Mouse (Mus musculus): ENCODE measurements around the gene Coro1b. TPM values are rescaled to one million over a fixed set of nuclear protein-coding genes. Genes with fewer than 3 reads are reported as not detected.

The Coro1b gene
- total and polyA plus RNA-seq, 3 experiments: 179 to 265 (median 194) TPM

DNA sequence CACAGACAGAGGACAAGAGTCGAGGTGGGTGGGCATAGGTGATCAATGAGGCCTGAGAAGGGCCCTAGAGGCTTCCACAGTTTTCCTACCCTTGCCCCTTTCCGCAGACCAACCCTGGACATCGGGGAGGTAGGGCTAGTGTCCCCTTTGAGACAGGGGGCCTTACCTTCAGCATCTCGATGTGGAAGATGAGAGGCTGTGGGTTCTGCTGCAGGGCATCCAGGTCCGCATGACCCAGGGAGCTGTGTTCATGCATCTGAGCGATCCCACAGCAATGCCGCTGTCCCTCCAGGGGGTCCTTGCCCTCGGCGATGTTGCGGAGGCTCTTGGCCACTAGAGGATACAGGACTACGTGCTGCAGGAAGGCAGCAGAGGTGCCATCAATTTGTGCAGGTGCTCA lies 32.6 kb upstream of the Coro1b start:
- H3K4me2 ChIP-seq (ENCODE audit: insufficient read depth, low read depth, poor library complexity, severe bottlenecking): no peak overlapping the region
- H3K4me3 ChIP-seq (replicated peaks in 1 of 3; ENCODE audit: low read depth in 2 of 3, low read length in 2 of 3, poor library complexity in 1 of 3): no peak overlapping the region
- in situ Hi-C loops (cut with MboI; ENCODE audit: low pct_ligation_motif_present, low pct_unique_long_range_greater_than_20kb, low sequenced_read_pairs) (no loop called here), dilution Hi-C loops (cut with MboI; ENCODE audit: extremely low pct_ligation_motif_present, extremely low pct_unique_long_range_greater_than_20kb, low sequenced_read_pairs) (no loop called here)
- no peaks in the 10 kb centered on the region for H3K9me3 ChIP-seq (replicated peaks; ENCODE audit: low read length)
- H3K4me1 ChIP-seq (ENCODE audit: control insufficient read depth in 1 of 2, insufficient read depth in 2 of 2): peaks cover 24 to 68% of the 10 kb centered on the region in 2 experiments
- H3K79me2 ChIP-seq (replicated peaks; ENCODE audit: control insufficient read depth, extremely low read depth, insufficient read depth, poor library complexity, severe bottlenecking): 0 out of 2 replicates have a peak, but pooled peaks cover 2% of the 10 kb centered on the region
- DNase-seq (ENCODE audit: extremely low read depth): no peak
- H3K36me3 ChIP-seq (replicated peaks in 1 of 2; ENCODE audit: control insufficient read depth in 1 of 2, insufficient read depth in 1 of 2, low read length in 1 of 2): peaks cover 63 to 82% of the 10 kb centered on the region in 2 experiments
- H3K9ac ChIP-seq (ENCODE audit: insufficient read depth, low read depth): no peak overlapping the region
- H3K27ac ChIP-seq (ENCODE audit: insufficient read depth, low read depth): no peak overlapping the region
- no peaks in the 10 kb centered on the region for H3K27me3 ChIP-seq (replicated peaks)
- no peak for TF ChIP-seq USF2 (conservative IDR thresholded peaks at IDR 0.05; ENCODE audit: low read depth, low read length)
- no peak for TF ChIP-seq IRF4 (IDR thresholded peaks at IDR 0.05; ENCODE audit: low read depth, low read length)
- TF ChIP-seq ZC3H11A (IDR thresholded peaks at IDR 0.05; ENCODE audit: low read depth, low read length): no peak
- TF ChIP-seq CTCF (conservative IDR thresholded peaks at IDR 0.05 in 1 of 2, IDR thresholded peaks at IDR 0.05 in 1 of 2; ENCODE audit: low read depth in 2 of 2, low read length in 2 of 2): no peak
- TF ChIP-seq POLR2A (IDR thresholded peaks at IDR 0.05; ENCODE audit: low read depth, low read length): no peak

DNA sequence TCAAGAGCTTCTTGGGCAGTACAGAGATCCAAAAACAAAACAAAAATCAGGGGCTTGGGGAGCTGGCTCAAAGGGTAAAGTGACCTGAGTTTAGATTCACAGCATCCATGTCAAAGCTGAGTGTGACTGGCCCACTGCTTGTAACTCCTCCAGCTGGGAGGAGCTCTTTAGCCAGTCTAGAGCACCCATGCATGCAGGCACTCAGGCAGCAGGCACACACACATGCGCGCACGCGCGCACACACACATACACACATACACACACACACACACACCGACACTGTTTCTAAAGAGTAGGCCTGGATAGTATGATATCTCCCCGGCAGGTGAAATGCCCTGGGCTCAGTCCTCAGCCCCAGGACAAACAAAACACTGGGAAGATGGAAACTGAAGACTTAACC lies 31.4 kb upstream of the Coro1b start:
- Histone ChIP-seq H3K4me2 (ENCODE audit: insufficient read depth, low read depth, poor library complexity, severe bottlenecking) (no peak overlapping the region), H3K9me3 (replicated peaks; ENCODE audit: low read length) (no peaks in the 10 kb centered on the region), H3K4me1 (ENCODE audit: control insufficient read depth in 1 of 2, insufficient read depth in 2 of 2) (peaks cover 24 to 73% of the 10 kb centered on the region in 2 experiments), H3K79me2 (replicated peaks; ENCODE audit: control insufficient read depth, extremely low read depth, insufficient read depth, poor library complexity, severe bottlenecking) (0 out of 2 replicates have a peak, but pooled peaks cover 2% of the 10 kb centered on the region), H3K27ac (ENCODE audit: insufficient read depth, low read depth) (no peak overlapping the region), H3K36me3 (replicated peaks in 1 of 2; ENCODE audit: control insufficient read depth in 1 of 2, insufficient read depth in 1 of 2, low read length in 1 of 2) (peaks cover 51 to 70% of the 10 kb centered on the region in 2 experiments), H3K9ac (ENCODE audit: insufficient read depth, low read depth) (no peak overlapping the region), H3K4me3 (replicated peaks in 1 of 3; ENCODE audit: low read depth in 2 of 3, low read length in 2 of 3, poor library complexity in 1 of 3) (no peak overlapping the region), H3K27me3 (replicated peaks) (no peaks in the 10 kb centered on the region)
- TF ChIP-seq MXI1 (IDR thresholded peaks at IDR 0.05; ENCODE audit: low read depth, low read length) (no peak), ZKSCAN1 (IDR thresholded peaks at IDR 0.05; ENCODE audit: borderline replicate concordance, low read depth, low read length) (no peak), MAX (IDR thresholded peaks at IDR 0.05; ENCODE audit: low read length) (no peak), MYC (IDR thresholded peaks at IDR 0.05; ENCODE audit: low read depth, low read length) (no peak), ETS1 (conservative IDR thresholded peaks at IDR 0.05; ENCODE audit: low read depth, low read length) (no peak), KAT2A (IDR thresholded peaks at IDR 0.05; ENCODE audit: insufficient replicate concordance, low read length) (no peak), HCFC1 (IDR thresholded peaks at IDR 0.05; ENCODE audit: low read depth, low read length) (no peak), BHLHE40 (IDR thresholded peaks at IDR 0.05; ENCODE audit: low read depth, low read length) (no peak), POLR2AphosphoS2 (IDR thresholded peaks at IDR 0.05; ENCODE audit: low read depth, low read length) (no peak), POLR2A (IDR thresholded peaks at IDR 0.05; ENCODE audit: low read depth, low read length) (no peak), USF1 (IDR thresholded peaks at IDR 0.05; ENCODE audit: low read depth, low read length) (no peak), SIN3A (IDR thresholded peaks at IDR 0.05; ENCODE audit: low read length) (no peak), IRF4 (IDR thresholded peaks at IDR 0.05; ENCODE audit: low read depth, low read length) (no peak), JUND (conservative IDR thresholded peaks at IDR 0.05; ENCODE audit: low read depth, low read length) (no peak), CTCF (conservative IDR thresholded peaks at IDR 0.05 in 1 of 2, IDR thresholded peaks at IDR 0.05 in 1 of 2; ENCODE audit: low read depth in 2 of 2, low read length in 2 of 2) (no peak), ZMIZ1 (IDR thresholded peaks at IDR 0.05; ENCODE audit: low read depth, low read length) (no peak), ZC3H11A (IDR thresholded peaks at IDR 0.05; ENCODE audit: low read depth, low read length) (no peak), NRF1 (IDR thresholded peaks at IDR 0.05; ENCODE audit: low read depth, low read length) (no peak), UBTF (IDR thresholded peaks at IDR 0.05; ENCODE audit: low read depth, low read length) (no peak), TCF12 (IDR thresholded peaks at IDR 0.05; ENCODE audit: low read depth, low read length) (no peak)
- DNase-seq (ENCODE audit: extremely low read depth): no peak
- dilution Hi-C loops (cut with MboI; ENCODE audit: extremely low pct_ligation_motif_present, extremely low pct_unique_long_range_greater_than_20kb, low sequenced_read_pairs): no loop called here
- in situ Hi-C loops (cut with MboI; ENCODE audit: low pct_ligation_motif_present, low pct_unique_long_range_greater_than_20kb, low sequenced_read_pairs): no loop called here
